Mouse (Mus musculus): ENCODE data around the gene Pipox.

Gene Pipox

DNA sequence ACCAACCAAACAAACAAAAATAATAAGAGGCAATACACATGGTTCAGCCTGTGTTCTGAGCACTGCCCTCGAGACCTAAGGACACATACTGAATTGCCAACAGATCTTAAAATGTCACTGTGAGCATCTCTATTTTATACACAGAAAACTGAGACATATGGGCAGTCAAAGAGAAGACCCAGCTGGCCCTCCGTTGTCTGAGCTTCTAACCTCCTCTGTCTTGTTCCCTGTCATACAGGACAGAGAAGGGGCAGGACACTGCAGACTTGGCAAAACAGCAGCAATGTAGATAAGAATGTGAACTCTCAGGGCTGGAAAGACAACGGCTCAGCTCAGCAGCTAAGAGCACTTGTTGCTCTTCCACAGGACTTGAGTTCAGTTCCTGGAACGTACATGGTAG is 14.6 kb upstream of the Pipox start:
- DNase-seq (ENCODE audit: low spot score) = no peak

DNA sequence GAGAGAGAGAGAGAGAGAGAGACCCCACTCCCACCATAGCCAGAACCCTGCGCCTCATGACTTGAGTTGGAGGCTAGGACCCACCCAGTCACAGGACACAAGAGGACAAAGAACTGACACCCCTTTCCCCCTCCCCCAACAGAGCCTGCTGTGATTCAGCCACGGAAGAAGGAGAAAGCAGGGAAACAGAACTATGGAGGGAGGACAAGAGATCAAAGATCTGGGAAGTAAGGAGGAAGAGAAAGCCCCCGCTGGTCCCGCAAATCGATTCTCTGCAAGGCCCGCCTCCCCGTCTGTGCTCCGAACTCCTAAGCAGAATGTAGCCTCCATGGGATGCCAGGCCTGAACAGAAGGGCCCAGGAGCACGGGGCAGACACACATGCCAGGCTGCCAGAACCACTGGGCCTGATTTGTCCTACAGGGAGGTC is 12.9 kb upstream of the Pipox start:
- DNase-seq (ENCODE audit: low spot score) = no peak

DNA sequence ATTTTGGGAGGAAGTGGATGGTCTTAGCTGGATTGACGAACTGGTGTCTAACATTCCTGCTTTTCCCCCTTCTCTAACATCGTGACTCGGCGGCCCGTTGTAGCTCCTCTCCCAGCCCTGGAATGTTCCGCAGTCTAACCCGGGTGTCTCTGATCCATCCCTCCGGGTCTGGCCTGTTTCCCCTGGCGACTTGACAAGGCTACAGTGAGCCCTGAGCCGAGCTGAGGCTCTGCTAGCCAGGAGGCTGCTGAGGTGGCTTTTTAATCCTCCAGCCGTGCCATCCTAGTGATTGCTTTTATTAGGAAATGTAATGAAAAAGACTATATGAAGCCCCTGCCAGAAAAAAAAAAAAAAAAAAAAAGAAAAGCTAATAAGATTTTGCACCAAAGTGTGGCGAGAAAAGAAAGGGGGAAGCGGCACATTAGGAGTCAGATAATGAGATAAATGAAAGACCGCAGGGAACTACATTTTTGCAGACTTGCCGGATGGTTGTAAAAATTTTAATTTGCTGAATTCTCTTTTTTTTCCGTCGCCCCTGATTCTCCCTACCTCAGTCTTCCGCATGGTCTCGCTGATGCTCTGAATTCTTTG is 12.3 kb upstream of the Pipox start:
- DNase-seq (ENCODE audit: low spot score) = no peak

DNA sequence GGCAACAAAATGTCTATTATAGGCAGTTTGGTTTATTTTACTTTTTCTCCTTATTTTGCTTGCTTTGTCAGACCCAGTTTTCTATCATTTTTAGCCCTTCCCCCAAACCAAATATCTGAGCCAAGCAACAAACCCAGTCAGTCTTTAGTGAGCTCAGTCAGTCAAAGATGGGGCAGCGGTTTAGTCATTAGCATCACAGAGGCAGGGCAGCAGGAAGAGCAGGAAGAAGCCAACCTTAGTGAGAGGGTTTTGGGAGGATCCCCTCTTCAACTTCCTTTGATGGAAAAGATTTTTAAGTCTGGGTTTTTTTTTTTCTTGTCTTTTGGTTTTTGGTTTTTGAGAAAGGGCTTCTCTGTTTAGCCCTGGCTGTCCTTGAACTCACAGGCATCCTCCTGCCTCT is 10.8 kb upstream of the Pipox start:
- DNase-seq (ENCODE audit: low spot score) = no peak

DNA sequence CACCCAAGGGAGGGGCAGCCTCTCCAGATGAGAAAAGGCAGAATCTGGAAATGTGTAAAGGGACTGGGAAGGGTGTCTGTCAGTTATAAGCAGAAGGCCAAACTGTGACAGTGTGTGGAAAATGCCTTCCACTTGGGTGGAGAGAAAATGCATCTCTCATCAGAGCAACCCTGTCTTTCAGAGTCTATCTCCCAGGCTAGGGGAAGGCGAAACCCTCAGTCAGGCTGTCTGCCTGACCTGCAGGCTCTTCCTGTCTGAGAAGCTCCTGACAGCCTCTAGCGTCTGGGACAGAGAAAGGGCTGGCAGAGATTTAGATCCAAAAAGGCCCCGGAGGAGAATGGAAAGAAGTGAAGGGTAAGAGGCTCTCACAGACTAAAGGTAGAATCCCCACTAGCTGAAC is 9.9 kb upstream of the Pipox start:
- DNase-seq (ENCODE audit: low spot score) = no peak

DNA sequence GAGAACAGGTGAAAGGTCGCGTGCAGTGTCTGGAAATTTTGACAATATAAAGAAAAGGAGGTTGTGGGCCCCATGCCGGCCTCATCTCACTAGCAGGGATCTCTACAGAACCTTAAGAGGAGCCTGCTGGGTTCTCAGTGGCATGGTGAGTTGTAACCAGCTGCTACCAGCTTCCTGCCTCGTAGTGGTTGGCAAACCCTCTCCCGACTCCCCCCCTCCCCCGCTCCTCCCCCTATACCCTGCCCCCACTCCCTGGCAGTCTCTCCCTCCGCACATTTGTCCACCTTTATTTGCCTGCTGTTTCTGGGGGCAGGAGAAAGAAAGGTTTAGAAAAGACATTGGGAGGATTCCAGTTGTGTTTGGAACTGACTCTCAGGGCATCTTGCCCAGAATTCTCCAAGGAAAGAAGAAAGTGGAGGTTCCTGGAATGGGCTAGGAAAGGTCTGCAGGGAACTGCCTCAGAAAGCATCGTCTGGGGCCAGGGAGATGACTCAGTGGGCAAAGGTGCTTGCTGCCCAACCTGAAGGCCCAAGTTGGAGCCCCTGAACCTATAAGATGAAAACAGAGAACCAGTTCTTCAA is 8.0 kb upstream of the Pipox start:
- no peak for DNase-seq (ENCODE audit: low spot score)

DNA sequence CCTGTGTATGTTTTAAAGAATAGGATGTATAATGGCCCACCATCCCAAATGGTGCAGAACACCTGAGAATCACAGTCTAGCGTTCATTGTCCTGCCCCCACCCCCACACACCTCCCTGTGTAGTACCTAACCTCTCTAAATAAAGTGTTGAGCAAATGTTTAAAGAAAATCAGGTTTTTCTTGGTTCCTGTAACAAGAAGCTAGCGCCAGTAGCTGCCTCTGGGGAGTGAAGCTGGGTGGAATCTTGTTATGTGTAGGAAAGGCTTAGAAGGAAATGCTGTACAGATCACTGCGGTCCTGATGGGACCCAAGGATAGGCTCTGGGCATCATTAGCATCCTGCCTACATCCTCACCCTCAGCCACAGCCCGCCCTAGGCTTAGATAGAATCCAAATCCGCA is 7.5 kb upstream of the Pipox start:
- no peak for DNase-seq (ENCODE audit: low spot score)

DNA sequence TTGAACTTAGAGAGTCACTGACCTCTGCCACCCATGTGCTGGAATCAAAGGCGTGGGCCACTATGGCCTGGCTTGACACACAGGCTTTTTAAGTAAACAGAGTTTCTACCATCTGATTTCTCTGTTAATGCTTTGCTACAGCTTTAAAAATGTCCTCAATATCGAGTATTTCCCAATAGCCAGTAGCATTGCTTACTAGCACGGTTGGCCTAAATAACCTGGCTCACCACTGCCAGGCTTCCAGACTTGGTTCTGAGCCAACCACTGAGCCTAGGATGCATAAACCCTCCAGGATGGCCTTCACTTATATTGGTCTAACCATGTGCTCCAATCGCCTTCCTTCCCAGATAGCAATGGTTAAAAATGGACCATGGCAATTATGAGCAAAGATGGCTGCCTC is 6.8 kb upstream of the Pipox start:
- no peak for DNase-seq (ENCODE audit: low spot score)

DNA sequence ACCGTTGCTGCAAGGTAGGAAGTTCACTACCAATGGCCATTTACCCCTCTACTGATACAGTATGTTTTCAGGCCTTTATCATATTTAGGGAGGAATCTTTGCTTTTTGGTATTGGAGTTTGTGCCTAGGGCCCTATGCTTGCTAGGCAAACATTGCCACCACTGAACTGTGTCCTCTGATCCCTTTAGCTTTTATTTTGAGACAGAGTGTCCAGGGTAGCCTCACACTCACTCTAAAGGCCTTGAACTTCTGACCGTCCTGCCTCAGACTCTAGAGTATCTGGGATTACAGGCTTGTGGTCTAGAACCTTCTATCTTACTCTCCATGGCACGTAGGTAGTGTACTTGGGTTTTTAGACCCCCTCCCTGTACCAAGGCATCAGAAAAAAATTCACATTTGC is 6.3 kb upstream of the Pipox start:
- no peak for DNase-seq (ENCODE audit: low spot score)

DNA sequence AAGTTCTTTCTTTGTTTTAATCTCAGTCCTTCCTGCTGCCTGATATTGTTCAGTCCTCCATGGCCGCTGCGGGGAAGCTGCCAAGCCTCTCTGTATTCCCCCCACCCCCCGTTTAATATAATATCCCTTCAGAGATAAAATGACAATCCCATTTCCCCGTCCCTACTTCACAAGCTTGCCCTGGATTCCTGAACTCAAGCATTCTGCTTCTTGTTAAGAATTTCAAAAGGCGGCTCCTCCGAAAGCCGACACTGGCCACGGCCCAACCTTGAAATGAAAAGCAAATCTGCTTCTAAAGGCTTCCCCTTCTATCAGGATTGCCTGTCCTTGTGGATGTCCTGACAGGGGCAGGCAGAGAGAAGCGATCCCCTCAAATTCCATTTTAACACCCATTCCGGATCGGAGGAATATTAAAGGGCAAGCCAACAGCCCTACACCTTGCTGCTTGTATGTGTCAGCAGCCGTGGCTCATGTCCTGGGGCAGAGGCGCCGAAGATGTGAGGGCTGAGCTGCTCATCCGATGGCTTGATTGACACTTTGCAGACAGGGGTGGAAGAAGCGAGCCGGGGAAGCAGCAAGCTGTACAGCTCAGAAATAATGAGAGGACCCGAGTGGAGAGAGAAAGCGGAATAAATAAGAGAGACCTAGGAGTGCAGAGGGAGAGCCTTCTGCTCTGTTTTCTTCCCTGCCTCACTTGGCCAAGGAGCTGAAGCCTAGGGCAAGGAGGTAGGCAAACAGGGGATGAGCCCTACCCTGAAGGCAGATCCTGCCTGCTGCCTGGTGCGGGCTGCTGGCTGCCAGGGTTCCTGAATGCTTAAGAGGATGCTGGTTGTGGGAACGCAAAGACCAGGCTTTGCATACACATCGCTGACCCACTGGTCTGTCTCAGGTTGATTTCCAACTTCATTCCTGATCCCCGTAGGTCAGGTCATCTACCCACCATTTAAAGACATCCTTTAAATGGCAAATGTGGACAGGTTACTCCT is 3.2 kb upstream of the Pipox start:
- no peak for DNase-seq (ENCODE audit: low spot score)

DNA sequence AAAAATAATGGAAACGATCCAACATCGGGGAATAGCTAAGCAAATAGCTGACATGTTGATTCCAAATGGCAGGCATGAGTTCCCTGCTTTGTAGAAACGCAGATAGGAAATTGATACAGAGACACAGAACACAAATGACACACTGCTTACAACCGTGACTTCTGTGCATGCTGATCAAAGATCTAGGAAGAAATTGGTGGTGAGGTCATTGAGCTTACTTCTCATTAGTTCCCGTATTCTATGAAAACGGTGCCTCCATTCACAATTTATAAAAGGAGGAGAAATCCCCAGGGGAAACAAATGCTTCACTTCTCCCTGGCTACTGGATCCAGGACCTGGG is 2.6 kb upstream of the Pipox start:
- DNase-seq (ENCODE audit: low spot score) = no peak

DNA sequence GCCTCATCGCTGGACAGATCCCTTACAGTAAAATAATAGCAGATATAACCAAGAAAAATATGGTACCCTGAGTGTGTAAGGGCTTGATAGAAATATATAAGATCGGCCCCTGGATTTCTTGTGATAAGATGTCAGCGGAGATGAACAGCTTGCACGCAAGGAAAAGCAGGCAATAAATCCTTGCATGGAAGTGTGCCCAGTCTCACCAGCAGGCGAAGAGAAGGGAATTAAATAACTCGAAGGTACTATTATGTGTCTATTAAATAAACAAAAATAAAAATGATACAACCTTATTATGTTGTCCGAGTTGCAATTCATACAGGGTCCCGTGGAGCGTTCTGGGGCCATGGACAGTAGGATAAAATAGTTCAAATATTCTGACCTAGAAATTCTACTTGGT is 2.1 kb upstream of the Pipox start:
- DNase-seq (ENCODE audit: low spot score) = no peak

DNA sequence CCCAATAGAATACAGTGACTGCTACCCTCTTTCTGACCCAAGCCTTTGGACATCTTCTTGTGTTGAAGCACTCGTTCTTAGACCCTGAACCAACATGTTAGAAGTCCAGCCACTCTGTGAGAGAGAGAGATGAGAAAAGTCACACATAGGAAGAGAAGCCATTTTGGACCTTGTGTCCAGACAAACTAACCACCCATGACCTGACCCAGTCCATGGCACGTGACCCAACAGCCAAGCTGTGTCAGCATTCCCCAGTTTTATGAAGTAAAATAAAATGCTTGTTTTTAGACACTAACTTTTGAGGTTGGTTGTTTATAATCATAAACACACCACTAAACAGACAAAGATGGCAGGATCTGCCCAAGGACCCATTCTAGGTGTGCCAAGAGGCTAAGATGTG is 1.1 kb upstream of the Pipox start:
- DNase-seq (ENCODE audit: low spot score) = no peak

DNA sequence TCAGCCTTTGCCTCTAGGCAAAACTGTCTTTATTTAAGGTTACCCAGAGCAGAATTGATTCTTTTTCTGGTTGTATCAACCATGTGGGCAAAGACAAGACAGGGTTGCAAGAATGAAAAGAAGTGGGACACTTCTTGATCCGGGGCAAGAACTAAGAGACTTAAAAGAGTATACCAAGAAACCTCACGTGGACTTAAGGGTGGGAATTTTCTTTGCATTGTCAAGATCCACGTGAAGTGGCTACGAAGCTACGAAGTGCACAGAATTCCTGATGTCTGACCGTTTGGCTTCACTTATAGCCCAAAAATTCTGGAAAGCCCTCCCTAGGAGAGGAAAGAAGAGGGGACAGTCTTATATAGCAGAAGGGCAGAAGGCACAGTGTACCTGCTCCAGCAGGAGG is 613 bp downstream of the Pipox start:
- no peak for DNase-seq (ENCODE audit: low spot score)

DNA sequence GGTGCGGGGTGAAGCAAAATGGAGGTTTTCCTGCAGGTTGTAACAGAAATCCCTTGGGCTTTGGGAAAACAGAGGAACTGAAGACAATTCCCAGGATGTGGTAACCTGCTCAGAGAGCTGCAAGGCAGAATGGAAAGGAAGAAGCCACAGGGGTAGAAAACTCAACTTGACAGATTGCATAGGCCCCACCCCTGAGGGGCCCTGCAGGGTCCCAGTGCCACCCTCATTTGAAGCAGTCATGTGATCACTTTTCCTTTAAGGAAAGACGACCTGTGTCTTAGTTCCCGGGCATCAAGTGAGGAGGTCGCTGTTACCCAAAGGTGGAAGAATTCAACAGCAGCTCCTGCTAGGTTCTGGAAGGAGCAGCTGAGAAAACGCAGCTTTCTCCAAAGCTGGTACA is 1.0 kb downstream of the Pipox start:
- no peak for DNase-seq (ENCODE audit: low spot score)

DNA sequence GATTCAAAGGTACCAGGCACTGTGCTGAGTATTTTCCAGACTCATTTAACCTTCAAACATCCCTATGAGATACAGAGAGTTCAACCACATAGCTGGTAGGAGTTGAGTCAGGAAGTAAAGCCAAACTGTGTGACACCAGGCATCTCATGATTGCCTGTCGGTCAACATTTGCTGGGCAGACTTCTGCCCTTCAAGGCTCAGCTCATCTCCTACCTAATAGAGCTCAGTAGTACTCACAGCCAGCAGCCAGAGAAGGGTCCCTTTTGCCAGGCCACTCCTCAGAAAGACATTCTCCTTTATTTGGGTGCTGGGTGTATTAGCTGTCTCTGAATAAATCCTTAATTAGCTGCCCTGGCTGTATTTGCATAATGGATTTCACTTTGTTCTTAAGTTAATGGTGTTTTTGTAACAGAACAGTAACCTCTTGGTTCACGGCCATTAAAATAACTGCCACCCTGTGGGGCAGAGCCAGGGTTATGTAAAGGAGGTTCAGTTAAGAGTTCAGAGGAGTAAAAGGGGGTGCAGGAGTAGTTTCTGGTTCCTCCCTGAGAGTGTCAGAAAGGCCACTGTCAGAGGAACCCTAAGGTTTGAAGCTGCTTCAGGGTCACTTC is 3.1 kb downstream of the Pipox start:
- DNase-seq (ENCODE audit: low spot score) = no peak

DNA sequence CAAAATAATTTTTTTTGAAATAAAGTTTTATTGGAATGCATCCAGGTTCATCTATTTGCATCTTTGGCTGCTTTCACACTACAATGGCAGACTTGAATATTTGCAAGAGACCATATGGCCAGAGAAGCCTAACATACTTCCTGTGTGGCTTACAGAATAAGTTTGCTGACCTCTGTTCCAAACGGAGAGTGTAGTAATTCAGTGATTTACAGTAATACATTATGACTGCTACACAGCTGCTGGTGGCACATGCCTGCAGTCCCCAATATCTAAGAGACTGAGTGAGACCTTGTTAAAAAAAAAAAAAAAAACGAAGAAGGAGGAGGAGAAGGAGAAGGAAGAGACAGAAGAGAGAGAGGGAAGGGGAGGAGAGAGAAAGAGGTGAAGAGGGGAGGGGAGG is 4.4 kb downstream of the Pipox start:
- DNase-seq (ENCODE audit: low spot score) = no peak

DNA sequence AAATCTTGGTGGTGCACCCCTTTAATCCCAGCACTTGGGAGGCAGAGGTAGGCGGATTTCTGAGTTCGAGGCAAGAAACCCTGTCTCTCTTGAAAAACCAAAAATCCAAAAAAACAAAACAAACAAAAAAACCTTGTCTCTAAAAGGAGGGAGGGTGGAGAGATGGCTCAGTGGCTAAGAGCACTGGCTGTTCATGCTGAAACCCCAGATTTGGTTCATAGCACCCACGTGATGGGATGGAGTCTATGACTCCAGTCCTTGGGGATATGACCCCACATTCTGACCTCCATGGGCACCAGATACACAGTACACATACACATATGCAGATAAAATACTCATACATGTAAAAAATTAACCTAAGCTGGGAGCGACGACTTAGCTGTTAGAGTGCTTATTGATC is 5.0 kb downstream of the Pipox start:
- DNase-seq (ENCODE audit: low spot score) = no peak

DNA sequence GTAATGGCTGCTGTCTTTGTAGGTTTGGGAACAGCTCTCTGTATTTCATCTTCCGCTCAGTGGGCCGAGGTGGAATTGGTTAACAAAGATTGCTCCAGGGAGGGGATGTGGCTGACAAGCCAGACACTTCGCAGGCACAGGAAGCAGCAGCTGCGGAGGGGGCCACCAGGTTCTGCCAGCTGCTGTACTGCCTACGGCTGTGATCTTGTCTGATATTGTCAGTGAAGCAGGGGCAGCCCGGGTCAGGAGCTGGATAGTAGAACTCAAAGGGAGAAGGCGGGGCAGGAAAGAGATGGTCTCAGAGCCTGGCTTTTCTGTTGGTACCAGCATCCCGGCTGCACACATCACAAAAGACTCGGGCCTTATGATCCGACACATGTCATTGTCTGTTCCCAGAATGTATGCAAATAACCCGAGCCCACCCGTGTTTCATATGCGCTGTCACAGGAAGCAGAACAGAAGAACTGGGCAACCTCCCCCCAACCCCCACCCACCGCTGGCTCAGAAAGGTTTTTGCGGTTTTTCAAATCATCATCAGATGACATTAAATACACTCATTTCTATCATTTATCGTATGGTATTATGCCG is 6.4 kb downstream of the Pipox start:
- DNase-seq (ENCODE audit: low spot score) = no peak

DNA sequence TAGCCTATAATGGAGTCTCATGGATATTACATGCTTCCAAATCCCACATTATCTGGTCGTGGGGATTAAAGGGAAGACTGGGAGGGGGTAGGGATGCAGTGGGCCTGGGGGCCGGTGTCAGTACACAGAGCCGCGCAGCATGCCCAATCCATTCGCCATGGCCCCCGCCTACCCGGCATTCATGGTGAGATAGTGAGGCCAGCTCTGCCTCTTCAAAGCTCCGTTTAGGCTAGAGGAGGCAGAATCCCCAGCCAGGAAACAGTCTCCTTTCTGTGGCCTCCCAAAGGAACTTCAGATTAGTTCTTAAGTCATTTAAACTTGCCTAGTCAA is 8.7 kb downstream of the Pipox start:
- no peak for DNase-seq (ENCODE audit: low spot score)

DNA sequence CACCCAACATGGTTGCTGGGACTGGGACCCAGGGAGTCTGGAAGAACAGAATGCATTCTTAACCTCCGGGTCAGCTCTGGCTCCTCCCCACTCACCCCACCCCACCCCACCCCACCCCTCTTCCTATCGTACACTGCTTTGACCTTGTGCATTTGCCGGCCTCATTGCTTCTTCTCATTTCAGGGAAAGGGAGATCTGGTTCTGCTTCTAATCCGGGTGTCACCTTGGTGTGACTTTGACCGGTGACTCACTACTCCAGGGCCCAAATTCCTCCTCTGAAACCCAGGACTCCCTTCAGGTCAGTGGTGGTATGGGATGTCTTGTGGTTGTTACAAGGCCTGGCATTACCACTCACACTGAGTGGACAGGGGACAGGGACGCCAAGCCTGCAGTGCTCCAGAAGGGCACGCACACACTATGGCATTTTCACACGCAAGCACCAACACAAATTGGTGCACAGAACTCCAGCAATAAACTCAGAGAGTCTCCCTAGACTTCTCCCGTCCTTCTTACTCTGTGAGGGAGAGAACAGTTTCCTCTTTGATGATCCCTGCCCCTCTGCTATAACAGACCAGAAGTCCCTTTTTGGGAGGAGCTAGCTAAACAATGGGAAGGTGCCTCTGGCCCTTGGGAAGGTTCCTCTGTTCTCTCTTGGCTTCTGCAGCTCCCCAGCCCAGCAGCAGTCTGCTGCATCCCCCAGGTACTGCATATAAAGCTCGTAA is 9.2 kb downstream of the Pipox start:
- DNase-seq (ENCODE audit: low spot score) = no peak

DNA sequence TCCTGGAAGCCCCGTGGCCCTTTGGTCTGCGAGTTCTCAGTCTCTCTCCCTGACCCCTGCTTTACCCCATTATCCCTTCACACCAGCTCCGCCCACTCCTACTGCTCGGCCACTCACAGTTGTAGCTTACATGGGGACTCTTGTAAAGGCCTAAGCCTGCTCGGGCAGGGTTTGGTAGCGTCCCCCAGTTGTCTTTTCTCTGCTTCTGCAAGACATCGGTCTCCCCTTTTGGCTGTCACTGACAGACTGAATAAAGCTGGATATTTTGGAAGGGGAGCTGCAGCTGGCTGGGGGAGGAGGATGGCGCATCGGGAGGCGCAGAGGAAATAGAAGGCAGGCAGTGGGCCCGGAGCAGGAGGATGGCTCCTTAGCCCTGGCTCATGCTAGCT is 17.1 kb downstream of the Pipox start:
- DNase-seq (ENCODE audit: low spot score) = no peak
